Mouse (Mus musculus): ENCODE data around the gene Itpkc. TPM values are rescaled to one million over a fixed set of nuclear protein-coding genes. Genes with fewer than 3 reads are reported as not detected.
A peak's percentile ranks its signal among the peaks of the same experiment; 100 is the strongest.

Itpkc gene
- polyA plus RNA-seq, 1 experiment from 2014 or later = 7.6 TPM

- H3K27ac ChIP-seq = no peak overlapping the region; the same call in 1 of the 2 replicates
- H3K9me3 ChIP-seq = no peaks in the 10 kb centered on the region
- peaks cover 37% of the 10 kb centered on the region for H3K4me1 ChIP-seq (replicated peaks)
- H3K4me3 ChIP-seq (replicated peaks) = no peak overlapping the region
- no peak overlapping the region for H3K4me2 ChIP-seq (replicated peaks)
- ATAC-seq = no peak
- peaks cover 47% of the 10 kb centered on the region for H3K36me3 ChIP-seq
- H3K27me3 ChIP-seq = no peaks in the 10 kb centered on the region
- WGBS = 96% methylated on average over 9 of the region's 9 CpGs
- H3K9ac ChIP-seq (replicated peaks) = no peak overlapping the region
These were observed 70.3 kb downstream of the Itpkc start for GRCm38 (mm10) chr7:27158171-27158570.

MicroRNA genes within 50 kb of the gene (microRNA counts, 519-probe panel; counts per million panel counts)
- 110 counts per million, percentile 56 among the panel's probes with 10 or more counts for microRNA mmu-miR-1191

Small RNA genes within 50 kb of the gene (microRNA-seq; reads per million reads assigned to microRNA genes)
- gene Mir1191 (7.4 reads per million, percentile 24 among the genes with 10 or more reads in this experiment), gene Mir3101 (not detected)

Other genes with a start within 250 kb of the Itpkc start
- gene Cyp2a12, start 199.6 kb downstream of the Itpkc start, polyA plus RNA-seq (2015; fragmentation: Nextera tagmentation; extraction: Ambion mirVana) = not detected in 2 replicates
- not detected in 2 replicates for gene Cyp2f2, start 108.8 kb downstream of the Itpkc start, polyA plus RNA-seq (2015; fragmentation: Nextera tagmentation; extraction: Ambion mirVana)
- 0.22 TPM in 1 of 2 replicates, not detected in the other for gene Cyp2t4, start 74.9 kb downstream of the Itpkc start, polyA plus RNA-seq (2015; fragmentation: Nextera tagmentation; extraction: Ambion mirVana)
- gene Egln2, start 61.9 kb downstream of the Itpkc start, polyA plus RNA-seq (2015; fragmentation: Nextera tagmentation; extraction: Ambion mirVana) = 87.0 and 101 TPM in 2 replicates
- gene Rab4b, start 49.8 kb downstream of the Itpkc start, polyA plus RNA-seq (2015; fragmentation: Nextera tagmentation; extraction: Ambion mirVana) = 104 and 110 TPM in 2 replicates
- gene Gm21983, start 47.6 kb downstream of the Itpkc start, polyA plus RNA-seq (2015; fragmentation: Nextera tagmentation; extraction: Ambion mirVana) = 0.36 TPM in 1 of 2 replicates, not detected in the other
- 3.6 and 5.1 TPM in 2 replicates for gene Mia, start 47.5 kb downstream of the Itpkc start, polyA plus RNA-seq (2015; fragmentation: Nextera tagmentation; extraction: Ambion mirVana)
- 4.3 TPM in 2 replicates for gene BC024978, start 32.9 kb downstream of the Itpkc start, polyA plus RNA-seq (2015; fragmentation: Nextera tagmentation; extraction: Ambion mirVana)
- gene Snrpa, start 32.4 kb downstream of the Itpkc start, polyA plus RNA-seq (2015; fragmentation: Nextera tagmentation; extraction: Ambion mirVana) = 233 and 245 TPM in 2 replicates
- gene Coq8b, start 4.4 kb upstream of the Itpkc start, polyA plus RNA-seq (2015; fragmentation: Nextera tagmentation; extraction: Ambion mirVana) = 25.3 and 25.5 TPM in 2 replicates
- 39.4 and 51.6 TPM in 2 replicates for gene Numbl, start 29.8 kb upstream of the Itpkc start, polyA plus RNA-seq (2015; fragmentation: Nextera tagmentation; extraction: Ambion mirVana)
- 8.0 and 9.1 TPM in 2 replicates for gene Ltbp4, start 109.0 kb upstream of the Itpkc start, polyA plus RNA-seq (2015; fragmentation: Nextera tagmentation; extraction: Ambion mirVana)
- 67.2 and 84.3 TPM in 2 replicates for gene Shkbp1, start 127.4 kb upstream of the Itpkc start, polyA plus RNA-seq (2015; fragmentation: Nextera tagmentation; extraction: Ambion mirVana)
- gene Gm20479, start 128.8 kb upstream of the Itpkc start, polyA plus RNA-seq (2015; fragmentation: Nextera tagmentation; extraction: Ambion mirVana) = 0.53 TPM in 1 of 2 replicates, not detected in the other
- gene Sptbn4, start 219.0 kb upstream of the Itpkc start, polyA plus RNA-seq (2015; fragmentation: Nextera tagmentation; extraction: Ambion mirVana) = 1.1 and 2.2 TPM in 2 replicates
- gene Blvrb, start 219.3 kb upstream of the Itpkc start, polyA plus RNA-seq (2015; fragmentation: Nextera tagmentation; extraction: Ambion mirVana) = 14.8 and 16.1 TPM in 2 replicates
- 12.4 and 12.6 TPM in 2 replicates for gene Sertad3, start 245.1 kb upstream of the Itpkc start, polyA plus RNA-seq (2015; fragmentation: Nextera tagmentation; extraction: Ambion mirVana)